Mouse (Mus musculus) neural tube, embryonic 13.5 days (tissue): Measurements from ENCODE around the gene Kif26a. TPM values are rescaled to one million over a fixed set of nuclear protein-coding genes. Genes with fewer than 3 reads are reported as not detected.
A peak's percentile ranks its signal among the peaks of the same experiment; 100 is the strongest.

Experiments
- ATAC-seq: fragments of 200-750 bp; cut with Nextera tagmentation; 2 replicates; pipeline ENCODE4 v1.8.0; 2017; ENCODE audit warnings: low read depth, mild to moderate bottlenecking, moderate TSS enrichment, moderate library complexity
- H3K27ac ChIP-seq: fragments of 300-500 bp; sonication (generic); replicated peaks from 2 replicates; pipeline ENCODE4 v1.5.1; 2015; ENCODE audit warnings: moderate library complexity, mild to moderate bottlenecking, inconsistent platforms
- H3K27me3 ChIP-seq: fragments of 300-500 bp; sonication (generic); 2 replicates; pipeline ENCODE4 v1.6.1; 2015; ENCODE audit warnings: mild to moderate bottlenecking, inconsistent platforms
- H3K36me3 ChIP-seq: fragments of 300-500 bp; sonication (generic); 2 replicates; pipeline ENCODE4 v1.6.1; 2015; ENCODE audit warnings: mild to moderate bottlenecking, inconsistent platforms
- H3K4me1 ChIP-seq: fragments of 300-500 bp; sonication (generic); replicated peaks from 2 replicates; pipeline ENCODE4 v1.6.1; 2015; ENCODE audit warnings: inconsistent platforms
- H3K4me2 ChIP-seq: fragments of 300-500 bp; sonication (generic); 2 replicates; pipeline ENCODE4 v1.6.1; 2015; ENCODE audit warnings: inconsistent platforms, mild to moderate bottlenecking, moderate library complexity
- H3K4me3 ChIP-seq: fragments of 300-500 bp; sonication (generic); 2 replicates; pipeline ENCODE4 v1.5.1; 2015; ENCODE audit warnings: mild to moderate bottlenecking, inconsistent platforms
- H3K9ac ChIP-seq: fragments of 300-500 bp; sonication (generic); 2 replicates; pipeline ENCODE4 v1.6.1; 2015; ENCODE audit warnings: moderate library complexity, mild to moderate bottlenecking, inconsistent platforms
- H3K9me3 ChIP-seq: fragments of 300-500 bp; sonication (generic); 2 replicates; pipeline ENCODE4 v1.6.1; 2016; ENCODE audit warnings: inconsistent platforms
- WGBS: fragments of 180-500 bp; shearing (Covaris S2); methylation state at CpG from one replicate; pipeline ENCODE4 v1.1.7; 2015; 5-methylcytosine and 5-hydroxymethylcytosine counted together
- polyA plus RNA-seq: library from polyadenylated mRNA; unstranded; fragments of >200 nt; fragmentation: Nextera tagmentation; extraction: Ambion mirVana; gene quantifications from 2 replicates; pipeline ENCODE4 v1.2.1, GENCODE M21; 2015

Kif26a gene
- polyA plus RNA-seq, 1 experiment from 2014 or later: 4.7 TPM

- Histone ChIP-seq H3K4me3 (no peak overlapping the region), H3K27ac (no peak overlapping the region), H3K9me3 (no peaks in the 10 kb centered on the region), H3K36me3 (no peaks in the 10 kb centered on the region), H3K4me2 (no peak overlapping the region), H3K27me3 (peaks cover 66% of the 10 kb centered on the region), H3K9ac (no peak overlapping the region), H3K4me1 (peaks cover 32% of the 10 kb centered on the region)
- 60% methylated on average over 7 of the region's 7 CpGs for WGBS
- no peak for ATAC-seq
Measured at GRCm38 (mm10) chr12:112140745-112141144, 5.3 kb upstream of the Kif26a start.

DNA sequence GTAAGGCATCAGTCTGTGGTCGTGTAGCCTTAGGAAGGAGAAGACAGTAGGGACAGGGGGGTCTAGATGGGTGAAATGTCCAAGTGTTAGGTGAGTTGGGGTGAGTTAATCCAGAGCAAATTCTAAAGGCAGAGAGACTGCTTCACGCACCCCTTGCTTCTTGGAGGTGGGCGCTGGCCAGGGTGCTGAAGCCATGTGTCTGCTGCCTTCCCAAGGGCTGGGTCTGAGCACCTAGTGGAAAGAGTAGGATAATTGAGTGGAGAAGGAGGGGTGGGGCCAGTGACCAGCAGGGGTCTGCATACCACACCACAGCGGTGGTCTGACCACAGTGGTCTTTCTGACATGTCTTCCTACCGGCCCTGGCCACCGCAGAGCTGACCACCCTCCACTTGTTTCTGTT, 4.7 kb upstream of the Kif26a start:
- H3K27me3 ChIP-seq: peaks cover 69% of the 10 kb centered on the region
- ATAC-seq: no peak
- 7% methylated on average over 6 of the region's 6 CpGs for WGBS

DNA sequence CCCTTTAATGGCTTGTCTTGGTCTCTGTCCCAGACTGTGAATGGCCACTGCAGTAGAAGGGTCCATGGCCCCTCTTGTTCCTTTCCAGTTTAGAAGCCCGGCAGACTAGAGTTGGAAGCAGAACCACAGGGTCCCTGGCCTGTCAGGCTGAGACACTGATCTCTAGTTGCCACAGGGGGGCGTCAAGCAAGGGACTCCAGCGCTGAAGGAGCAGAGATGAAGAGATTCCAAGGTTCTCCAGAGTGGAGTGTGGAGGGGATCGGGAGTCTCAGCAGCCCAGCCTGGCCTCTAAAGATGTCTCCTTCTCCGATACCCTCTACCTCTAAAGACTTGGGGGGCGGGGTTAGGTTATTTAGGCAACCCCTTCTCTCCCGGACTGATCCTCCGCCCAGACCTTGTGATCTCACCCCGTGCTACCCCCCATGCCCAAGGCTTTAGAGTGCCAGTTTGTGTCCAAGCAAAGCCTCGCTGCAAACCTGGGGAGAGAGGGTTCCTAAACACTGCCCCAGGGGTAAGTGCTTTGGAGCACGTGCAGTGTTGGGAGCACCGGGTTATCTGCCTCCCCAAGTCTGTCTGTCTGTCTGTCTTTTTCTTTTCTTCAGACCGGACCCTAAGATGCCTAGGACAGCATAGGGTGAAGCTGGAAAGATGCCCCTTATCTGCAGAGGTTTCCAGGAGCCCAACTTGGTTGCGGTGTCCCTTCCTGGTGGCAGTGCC, 2.7 kb upstream of the Kif26a start:
- Histone ChIP-seq H3K27me3 (peaks cover 77% of the 10 kb centered on the region), H3K27ac (peak overlapping the region; percentile 73), H3K9ac (peak overlapping the region; percentile 75)

More for the DNA sequence above, 4.7 kb upstream of the Kif26a start:
- Histone ChIP-seq H3K4me2 (no peak overlapping the region), H3K36me3 (no peaks in the 10 kb centered on the region), H3K4me3 (no peak overlapping the region), H3K4me1 (peaks cover 38% of the 10 kb centered on the region), H3K27ac (no peak overlapping the region), H3K9me3 (no peaks in the 10 kb centered on the region), H3K9ac (no peak overlapping the region)

GRCm38 (mm10) chr12:112143833-112144201, 2.2 kb upstream of the Kif26a start:
- Histone ChIP-seq H3K4me2 (peak overlapping the region; percentile 83), H3K4me3 (peak overlapping the region; percentile 49), H3K9ac (peak overlapping the region; percentile 75), H3K4me1 (peaks cover 63% of the 10 kb centered on the region), H3K9me3 (no peaks in the 10 kb centered on the region), H3K36me3 (no peaks in the 10 kb centered on the region), H3K27ac (peak overlapping the region; percentile 73), H3K27me3 (peaks cover 82% of the 10 kb centered on the region)
- no peak for ATAC-seq
- WGBS: under 1% methylated on average over 30 of the region's 52 CpGs

More for the DNA sequence above, 2.7 kb upstream of the Kif26a start:
- H3K4me2 ChIP-seq: peak overlapping the region; percentile 83
- H3K4me3 ChIP-seq: peak overlapping the region; percentile 49
- peaks cover 57% of the 10 kb centered on the region for H3K4me1 ChIP-seq
- ATAC-seq: no peak
- H3K36me3 ChIP-seq: no peaks in the 10 kb centered on the region
- 5% methylated on average over 14 of the region's 14 CpGs for WGBS
- no peaks in the 10 kb centered on the region for H3K9me3 ChIP-seq

DNA sequence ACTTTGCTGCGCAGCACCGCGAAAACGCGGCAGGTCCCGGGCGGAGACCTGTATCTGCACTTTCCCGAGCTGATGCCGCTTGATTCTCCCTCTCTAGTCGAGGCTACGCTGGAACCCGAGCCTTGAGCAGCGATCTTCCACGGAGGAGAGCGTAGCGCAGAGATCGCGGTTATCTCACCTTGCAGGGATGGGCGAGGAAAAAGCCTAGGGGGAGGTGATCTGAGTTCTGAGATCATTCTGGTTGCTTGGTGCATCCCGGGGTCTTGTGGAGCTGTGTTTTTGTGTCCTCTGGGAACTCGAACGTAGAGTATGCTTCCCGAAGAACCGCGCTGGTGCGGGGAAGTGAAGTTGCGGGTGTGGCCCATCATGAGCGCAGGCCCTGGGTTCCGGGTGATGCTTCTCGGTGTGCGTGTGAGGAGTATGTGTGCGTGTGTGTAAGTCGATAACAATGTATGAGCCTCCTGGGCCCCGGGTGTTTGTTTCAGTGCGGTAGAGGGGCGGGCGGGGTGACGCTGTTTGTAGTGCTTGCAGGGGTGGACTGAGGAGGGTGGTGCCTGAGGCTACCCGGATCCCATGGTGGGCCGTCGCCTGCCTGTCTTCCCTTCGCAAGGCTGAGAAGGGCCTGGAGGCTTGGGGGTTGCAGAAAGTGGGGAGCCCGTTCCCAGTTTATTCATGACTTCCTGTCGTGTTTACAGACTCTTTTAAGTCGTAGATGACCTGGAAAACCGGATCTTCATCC, 1.5 kb upstream of the Kif26a start:
- H3K4me1 ChIP-seq: peaks cover 70% of the 10 kb centered on the region
- H3K9ac ChIP-seq: peak overlapping the region; percentile 75
- ATAC-seq: peak; percentile 15
- H3K4me3 ChIP-seq: peak overlapping the region; percentile 49
- under 1% methylated on average over 46 of the region's 46 CpGs for WGBS
- H3K27me3 ChIP-seq: peaks cover 88% of the 10 kb centered on the region
- H3K4me2 ChIP-seq: peak overlapping the region; percentile 83
- H3K36me3 ChIP-seq: no peaks in the 10 kb centered on the region
- peak overlapping the region; percentile 73 for H3K27ac ChIP-seq
- H3K9me3 ChIP-seq: no peaks in the 10 kb centered on the region

DNA sequence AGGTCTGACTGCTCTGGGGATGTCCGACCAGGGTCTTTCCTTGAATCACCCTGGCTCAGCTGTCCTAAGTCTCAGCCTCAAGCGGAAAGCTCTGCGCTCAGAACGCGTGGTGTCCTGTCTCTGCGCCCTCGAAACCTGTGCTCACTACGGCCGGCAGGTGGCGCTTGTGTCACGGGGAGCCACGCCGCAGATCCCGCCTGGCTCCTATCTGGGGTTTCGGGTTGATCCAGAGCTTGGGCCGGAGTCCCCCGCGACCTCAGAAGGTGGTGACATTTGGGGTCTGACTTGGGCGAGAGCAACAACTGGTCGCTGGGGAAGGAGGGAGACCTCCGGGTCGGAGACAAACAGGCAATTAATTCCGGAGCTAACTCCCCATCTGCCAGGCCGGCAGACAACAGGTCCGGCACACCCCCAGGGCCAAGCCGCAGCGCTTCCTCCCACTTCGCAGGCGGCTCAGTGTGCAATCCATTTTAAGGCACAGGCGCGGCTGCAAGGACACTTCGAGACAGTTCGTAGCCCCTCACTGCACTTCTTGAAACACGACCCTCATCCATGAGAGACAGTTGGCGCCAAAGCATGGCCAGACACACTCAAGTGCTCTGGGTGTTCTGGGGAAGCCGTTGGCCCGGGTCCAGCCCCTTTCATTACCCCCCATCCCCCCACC, 665 bp upstream of the Kif26a start:
- under 1% methylated on average over 37 of the region's 37 CpGs for WGBS
- H3K4me2 ChIP-seq: peak overlapping the region; percentile 83
- H3K9ac ChIP-seq: peak overlapping the region; percentile 75
- peak; percentile 58 for ATAC-seq
- H3K4me3 ChIP-seq: peak overlapping the region; percentile 49
- no peaks in the 10 kb centered on the region for H3K9me3 ChIP-seq
- peaks cover 96% of the 10 kb centered on the region for H3K27me3 ChIP-seq
- peak overlapping the region; percentile 73 for H3K27ac ChIP-seq
- H3K36me3 ChIP-seq: no peaks in the 10 kb centered on the region
- H3K4me1 ChIP-seq: peaks cover 78% of the 10 kb centered on the region

DNA sequence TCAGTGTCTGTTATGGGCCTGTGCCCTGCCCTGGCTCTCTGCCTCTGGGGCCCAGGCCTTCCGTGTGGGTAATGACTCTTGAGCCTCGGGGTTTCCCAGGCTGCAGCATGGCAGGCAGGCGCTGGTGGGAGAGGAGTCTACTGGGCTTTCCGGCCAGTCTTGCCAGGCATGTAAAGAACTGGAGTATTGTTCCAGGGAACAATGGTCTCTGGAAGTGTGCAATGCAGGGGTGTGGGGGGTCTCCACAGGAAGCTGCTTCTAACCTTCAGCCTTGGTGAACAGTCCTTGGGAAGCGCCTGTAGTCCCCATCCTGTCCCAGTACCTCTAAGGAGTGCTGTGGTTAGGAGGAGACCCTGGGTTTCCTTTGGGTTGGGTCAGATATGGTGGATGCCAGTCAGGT, 1.4 kb downstream of the Kif26a start:
- peak overlapping the region; percentile 75 for H3K9ac ChIP-seq
- 18% methylated on average over 5 of the region's 5 CpGs for WGBS
- H3K4me3 ChIP-seq: peak overlapping the region; percentile 49
- H3K27me3 ChIP-seq: peaks cover 89% of the 10 kb centered on the region
- 0 out of 2 replicates have a peak overlapping the region, but pooled peaks have one; percentile 54 for H3K27ac ChIP-seq
- peak overlapping the region; percentile 83 for H3K4me2 ChIP-seq
- ATAC-seq: no peak
- H3K36me3 ChIP-seq: no peaks in the 10 kb centered on the region
- peaks cover 90% of the 10 kb centered on the region for H3K4me1 ChIP-seq
- no peaks in the 10 kb centered on the region for H3K9me3 ChIP-seq

- H3K36me3 ChIP-seq: no peaks in the 10 kb centered on the region
- ATAC-seq: no peak
- no peak overlapping the region for H3K4me3 ChIP-seq
- peaks cover 79% of the 10 kb centered on the region for H3K27me3 ChIP-seq
- H3K4me2 ChIP-seq: peak overlapping the region; percentile 83
- H3K9me3 ChIP-seq: no peaks in the 10 kb centered on the region
- 61% methylated on average over 7 of the region's 7 CpGs for WGBS
- H3K9ac ChIP-seq: peak overlapping the region; percentile 49
- peaks cover 85% of the 10 kb centered on the region for H3K4me1 ChIP-seq
- H3K27ac ChIP-seq: no peak overlapping the region
Measured at GRCm38 (mm10) chr12:112150011-112150410, 4.0 kb downstream of the Kif26a start.

DNA sequence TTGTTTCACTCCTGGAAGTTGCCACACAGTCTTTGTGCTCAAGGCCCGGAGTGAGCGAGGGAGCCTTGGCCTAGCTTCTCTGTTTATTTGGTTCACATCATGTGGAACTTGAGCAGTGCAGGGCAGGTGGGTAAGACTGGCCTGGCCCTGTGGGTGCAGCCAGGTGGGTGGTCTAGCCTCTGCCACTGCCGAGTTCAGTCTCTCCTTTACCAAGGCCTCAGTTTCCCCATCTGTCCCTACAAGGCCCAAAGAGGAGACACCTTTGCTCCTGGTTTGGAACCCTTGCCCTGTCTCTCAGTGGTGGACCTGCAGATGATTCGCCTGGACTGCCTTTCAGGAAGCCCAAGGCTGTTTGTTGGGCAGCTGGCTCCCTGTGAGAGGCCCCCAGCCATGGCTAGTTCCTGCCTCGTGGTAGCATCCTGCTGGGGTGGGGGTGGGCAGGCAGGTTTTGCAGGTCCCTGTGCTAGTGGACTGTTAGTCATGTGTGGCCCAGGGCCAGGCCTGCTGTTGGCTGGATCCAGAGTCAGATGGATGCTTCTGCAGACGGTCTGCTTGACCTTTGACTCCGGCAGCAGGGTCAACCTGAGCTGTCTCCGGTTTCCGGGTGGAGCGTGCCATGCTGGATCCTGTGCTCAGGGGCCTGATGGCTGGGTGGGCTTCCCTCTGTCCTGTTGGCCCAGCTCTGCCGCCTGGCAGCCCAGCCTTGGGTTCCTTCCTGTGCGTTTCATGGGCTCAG, 5.4 kb downstream of the Kif26a start:
- peak overlapping the region; percentile 22; the same call in 1 of the 2 replicates for H3K9ac ChIP-seq
- H3K36me3 ChIP-seq: no peaks in the 10 kb centered on the region
- WGBS: 50% methylated on average over 12 of the region's 12 CpGs
- peak overlapping the region; percentile 56; the same call in 1 of the 2 replicates for H3K27ac ChIP-seq
- no peak for ATAC-seq
- H3K4me1 ChIP-seq: peaks cover 85% of the 10 kb centered on the region
- H3K4me2 ChIP-seq: peak overlapping the region; percentile 83
- H3K27me3 ChIP-seq: peaks cover 67% of the 10 kb centered on the region
- no peak overlapping the region for H3K4me3 ChIP-seq
- H3K9me3 ChIP-seq: no peaks in the 10 kb centered on the region

DNA sequence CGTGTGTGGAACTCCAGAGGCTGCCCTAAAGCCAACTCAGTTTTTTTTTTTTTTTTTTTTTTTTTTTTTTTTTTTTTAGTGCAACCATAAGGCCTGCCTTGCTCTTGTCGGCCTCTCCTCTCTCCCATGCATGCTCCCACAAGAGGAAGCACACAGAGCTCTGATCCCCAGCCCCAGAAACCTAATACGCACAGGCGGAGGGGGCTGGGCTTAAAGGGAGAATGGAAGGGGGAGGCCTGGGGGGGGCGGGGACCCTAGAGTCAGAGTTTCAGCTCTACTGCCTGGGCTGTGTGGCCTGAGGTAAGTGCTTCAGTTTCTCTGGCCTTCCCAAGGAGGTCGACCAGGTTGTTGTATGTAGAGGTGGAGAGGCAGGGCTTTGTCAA, 6.0 kb downstream of the Kif26a start:
- Histone ChIP-seq H3K4me2 (0 out of 2 replicates have a peak overlapping the region, but pooled peaks have one; percentile 83), H3K27me3 (peaks cover 62% of the 10 kb centered on the region), H3K36me3 (no peaks in the 10 kb centered on the region), H3K4me1 (peaks cover 85% of the 10 kb centered on the region), H3K9ac (0 out of 2 replicates have a peak overlapping the region, but pooled peaks have one; percentile 22), H3K9me3 (no peaks in the 10 kb centered on the region), H3K4me3 (no peak overlapping the region), H3K27ac (no peak overlapping the region)
- WGBS: 42% methylated on average over 6 of the region's 6 CpGs
- ATAC-seq: no peak

GRCm38 (mm10) chr12:112153597-112153996, 7.6 kb downstream of the Kif26a start:
- Histone ChIP-seq H3K9ac (no peak overlapping the region), H3K4me3 (no peak overlapping the region), H3K4me1 (peaks cover 77% of the 10 kb centered on the region), H3K27ac (no peak overlapping the region; the same call in 1 of the 2 replicates), H3K9me3 (no peaks in the 10 kb centered on the region), H3K27me3 (peaks cover 60% of the 10 kb centered on the region), H3K4me2 (no peak overlapping the region), H3K36me3 (0 out of 2 replicates have a peak, but pooled peaks cover 5% of the 10 kb centered on the region)
- 78% methylated on average over 12 of the region's 12 CpGs for WGBS
- ATAC-seq: no peak
